Mouse (Mus musculus): ENCODE measurements around the gene Klf9. TPM values are rescaled to one million over a fixed set of nuclear protein-coding genes. Genes with fewer than 3 reads are reported as not detected.

Klf9 gene
- polyA plus RNA-seq, 1 experiment from 2014 or later, result 4.6 TPM

- no peaks in the 10 kb centered on the region for H3K9me3 ChIP-seq
- H3K4me3 ChIP-seq (replicated peaks), result no peak overlapping the region
- no peaks in the 10 kb centered on the region for H3K4me1 ChIP-seq (replicated peaks)
- no peak overlapping the region for H3K27ac ChIP-seq
- no peak overlapping the region for H3K9ac ChIP-seq
- H3K36me3 ChIP-seq, result no peaks in the 10 kb centered on the region
- H3K4me2 ChIP-seq (replicated peaks), result no peak overlapping the region
- no peak for ATAC-seq
- 91% methylated on average over 5 of the region's 5 CpGs for WGBS
- no peaks in the 10 kb centered on the region for H3K27me3 ChIP-seq (replicated peaks)
Measured at GRCm38 (mm10) chr19:23170476-23170875, 29.4 kb downstream of the Klf9 start.

GRCm38 (mm10) chr19:23171136-23171535 is 30.1 kb downstream of the Klf9 start:
- H3K27ac ChIP-seq, result no peak overlapping the region
- no peak for ATAC-seq
- no peak overlapping the region for H3K4me2 ChIP-seq (replicated peaks)
- H3K4me3 ChIP-seq (replicated peaks), result no peak overlapping the region
- no peaks in the 10 kb centered on the region for H3K36me3 ChIP-seq
- no peaks in the 10 kb centered on the region for H3K27me3 ChIP-seq (replicated peaks)
- 93% methylated on average over 2 of the region's 2 CpGs for WGBS
- H3K4me1 ChIP-seq (replicated peaks), result no peaks in the 10 kb centered on the region
- no peak overlapping the region for H3K9ac ChIP-seq
- no peaks in the 10 kb centered on the region for H3K9me3 ChIP-seq

GRCm38 (mm10) chr19:23175090-23175489 is 34.1 kb downstream of the Klf9 start:
- H3K36me3 ChIP-seq, result no peaks in the 10 kb centered on the region
- H3K4me1 ChIP-seq (replicated peaks), result no peaks in the 10 kb centered on the region
- no peaks in the 10 kb centered on the region; the same call in 1 of the 2 replicates for H3K9me3 ChIP-seq
- H3K4me3 ChIP-seq (replicated peaks), result no peak overlapping the region
- no peak overlapping the region for H3K27ac ChIP-seq
- WGBS, result 77% methylated on average over 3 of the region's 3 CpGs
- no peak overlapping the region for H3K9ac ChIP-seq
- H3K27me3 ChIP-seq (replicated peaks), result no peaks in the 10 kb centered on the region
- no peak overlapping the region for H3K4me2 ChIP-seq (replicated peaks)
- no peak for ATAC-seq

- Histone ChIP-seq H3K4me2 (replicated peaks) (no peak overlapping the region), H3K36me3 (no peaks in the 10 kb centered on the region), H3K9me3 (no peaks in the 10 kb centered on the region; the same call in 1 of the 2 replicates), H3K27ac (no peak overlapping the region), H3K27me3 (replicated peaks) (no peaks in the 10 kb centered on the region), H3K4me1 (replicated peaks) (no peaks in the 10 kb centered on the region), H3K9ac (no peak overlapping the region), H3K4me3 (replicated peaks) (no peak overlapping the region)
- WGBS, result 58% methylated on average over 2 of the region's 2 CpGs
- no peak for ATAC-seq
Measured at GRCm38 (mm10) chr19:23175511-23175910, 34.5 kb downstream of the Klf9 start.

- Histone ChIP-seq H3K27me3 (replicated peaks) (no peaks in the 10 kb centered on the region), H3K9ac (no peak overlapping the region), H3K4me3 (replicated peaks) (no peak overlapping the region), H3K4me1 (replicated peaks) (no peaks in the 10 kb centered on the region), H3K27ac (no peak overlapping the region), H3K36me3 (no peaks in the 10 kb centered on the region), H3K9me3 (no peaks in the 10 kb centered on the region; the same call in 1 of the 2 replicates), H3K4me2 (replicated peaks) (no peak overlapping the region)
- no peak for ATAC-seq
- 89% methylated on average over 3 of the region's 3 CpGs for WGBS
Measured at GRCm38 (mm10) chr19:23178533-23178932, 37.5 kb downstream of the Klf9 start.

- no peaks in the 10 kb centered on the region; the same call in 1 of the 2 replicates for H3K9me3 ChIP-seq
- no peaks in the 10 kb centered on the region for H3K36me3 ChIP-seq
- H3K4me3 ChIP-seq (replicated peaks), result no peak overlapping the region
- no peaks in the 10 kb centered on the region for H3K27me3 ChIP-seq (replicated peaks)
- 94% methylated on average over 4 of the region's 4 CpGs for WGBS
- no peak overlapping the region for H3K27ac ChIP-seq
- no peaks in the 10 kb centered on the region for H3K4me1 ChIP-seq (replicated peaks)
- ATAC-seq, result no peak
- H3K4me2 ChIP-seq (replicated peaks), result no peak overlapping the region
- no peak overlapping the region for H3K9ac ChIP-seq
Measured at GRCm38 (mm10) chr19:23183493-23183892, 42.5 kb downstream of the Klf9 start.

GRCm38 (mm10) chr19:23184068-23184467 is 43.0 kb downstream of the Klf9 start:
- Histone ChIP-seq H3K27ac (no peak overlapping the region), H3K4me3 (replicated peaks) (no peak overlapping the region), H3K9ac (no peak overlapping the region), H3K9me3 (no peaks in the 10 kb centered on the region; the same call in 1 of the 2 replicates), H3K4me1 (replicated peaks) (no peaks in the 10 kb centered on the region), H3K36me3 (no peaks in the 10 kb centered on the region), H3K27me3 (replicated peaks) (no peaks in the 10 kb centered on the region), H3K4me2 (replicated peaks) (no peak overlapping the region)
- ATAC-seq, result no peak
- 71% methylated on average over 4 of the region's 4 CpGs for WGBS

GRCm38 (mm10) chr19:23187732-23188131 is 46.7 kb downstream of the Klf9 start:
- Histone ChIP-seq H3K4me2 (replicated peaks) (no peak overlapping the region), H3K36me3 (no peaks in the 10 kb centered on the region), H3K9me3 (no peaks in the 10 kb centered on the region), H3K27ac (no peak overlapping the region), H3K4me3 (replicated peaks) (no peak overlapping the region), H3K9ac (no peak overlapping the region), H3K27me3 (replicated peaks) (no peaks in the 10 kb centered on the region), H3K4me1 (replicated peaks) (no peaks in the 10 kb centered on the region)
- WGBS, result 85% methylated on average over 6 of the region's 6 CpGs
- ATAC-seq, result no peak

- H3K4me2 ChIP-seq (replicated peaks), result no peak overlapping the region
- H3K9me3 ChIP-seq, result no peaks in the 10 kb centered on the region
- no peaks in the 10 kb centered on the region for H3K4me1 ChIP-seq (replicated peaks)
- H3K27ac ChIP-seq, result no peak overlapping the region
- 90% methylated on average over 7 of the region's 7 CpGs for WGBS
- no peak overlapping the region for H3K4me3 ChIP-seq (replicated peaks)
- no peak overlapping the region for H3K9ac ChIP-seq
- H3K27me3 ChIP-seq (replicated peaks), result no peaks in the 10 kb centered on the region
- H3K36me3 ChIP-seq, result no peaks in the 10 kb centered on the region
- ATAC-seq, result no peak
Measured at GRCm38 (mm10) chr19:23188986-23189385, 48.0 kb downstream of the Klf9 start.

- Histone ChIP-seq H3K27ac (no peak overlapping the region), H3K4me1 (replicated peaks) (no peaks in the 10 kb centered on the region), H3K9me3 (no peaks in the 10 kb centered on the region), H3K4me3 (replicated peaks) (no peak overlapping the region), H3K27me3 (replicated peaks) (no peaks in the 10 kb centered on the region), H3K9ac (no peak overlapping the region), H3K36me3 (no peaks in the 10 kb centered on the region), H3K4me2 (replicated peaks) (no peak overlapping the region)
- ATAC-seq, result no peak
- WGBS, result 89% methylated on average over 1 of the region's 1 CpGs
Measured at GRCm38 (mm10) chr19:23189744-23190143, 48.7 kb downstream of the Klf9 start.

GRCm38 (mm10) chr19:23191486-23191885 is 50.5 kb downstream of the Klf9 start:
- no peak for ATAC-seq
- WGBS, result 94% methylated on average over 6 of the region's 6 CpGs
- no peaks in the 10 kb centered on the region for H3K4me1 ChIP-seq (replicated peaks)
- H3K36me3 ChIP-seq, result no peaks in the 10 kb centered on the region
- H3K9me3 ChIP-seq, result no peaks in the 10 kb centered on the region
- no peaks in the 10 kb centered on the region for H3K27me3 ChIP-seq (replicated peaks)
- no peak overlapping the region for H3K4me3 ChIP-seq (replicated peaks)
- H3K27ac ChIP-seq, result no peak overlapping the region
- H3K4me2 ChIP-seq (replicated peaks), result no peak overlapping the region
- H3K9ac ChIP-seq, result no peak overlapping the region

GRCm38 (mm10) chr19:23193076-23193475 is 52.0 kb downstream of the Klf9 start:
- H3K4me2 ChIP-seq (replicated peaks), result no peak overlapping the region
- no peaks in the 10 kb centered on the region for H3K36me3 ChIP-seq
- no peaks in the 10 kb centered on the region for H3K27me3 ChIP-seq (replicated peaks)
- no peak overlapping the region for H3K4me3 ChIP-seq (replicated peaks)
- no peak for ATAC-seq
- 70% methylated on average over 3 of the region's 3 CpGs for WGBS
- H3K4me1 ChIP-seq (replicated peaks), result no peaks in the 10 kb centered on the region
- no peak overlapping the region for H3K27ac ChIP-seq
- no peak overlapping the region for H3K9ac ChIP-seq
- no peaks in the 10 kb centered on the region for H3K9me3 ChIP-seq

GRCm38 (mm10) chr19:23202106-23202505 is 61.1 kb downstream of the Klf9 start:
- H3K9ac ChIP-seq, result no peak overlapping the region

More at GRCm38 (mm10) chr19:23202106-23202505, 61.1 kb downstream of the Klf9 start:
- ATAC-seq, result no peak
- no peaks in the 10 kb centered on the region for H3K27me3 ChIP-seq (replicated peaks)
- H3K4me1 ChIP-seq (replicated peaks), result no peaks in the 10 kb centered on the region
- H3K4me2 ChIP-seq (replicated peaks), result no peak overlapping the region
- 89% methylated on average over 5 of the region's 5 CpGs for WGBS
- no peak overlapping the region for H3K4me3 ChIP-seq (replicated peaks)
- no peak overlapping the region for H3K27ac ChIP-seq
- H3K36me3 ChIP-seq, result peaks cover 15% of the 10 kb centered on the region
- no peaks in the 10 kb centered on the region for H3K9me3 ChIP-seq
